Mouse (Mus musculus) embryonic facial prominence, embryonic 15.5 days (tissue): ENCODE measurements at regions not wholly inside any gene's neighbourhood (a gene's known extent, or its start where the extent isn't known, plus 50 kb on each side); places are given as distances from the start of the nearest gene placed in this dataset.

Experiments
- ATAC-seq: fragments of 200-750 bp; cut with Nextera tagmentation; 2 replicates; pipeline ENCODE4 v1.8.0; 2017; ENCODE audit warnings: low read depth, moderate TSS enrichment; ENCODE audit not compliant: insufficient number of reproducible peaks, low FRiP score, low TSS enrichment
- H3K27ac ChIP-seq: fragments of 300-500 bp; sonication (generic); replicated peaks from 2 replicates; pipeline ENCODE4 v1.5.1; 2015; ENCODE audit warnings: mild to moderate bottlenecking, inconsistent platforms
- H3K27me3 ChIP-seq: fragments of 300-500 bp; sonication (generic); 2 replicates; pipeline ENCODE4 v1.6.1; 2015; ENCODE audit warnings: inconsistent platforms
- H3K36me3 ChIP-seq: fragments of 300-500 bp; sonication (generic); 2 replicates; pipeline ENCODE4 v1.6.1; 2015; ENCODE audit warnings: mild to moderate bottlenecking, inconsistent platforms
- H3K4me1 ChIP-seq: fragments of 300-500 bp; sonication (generic); 2 replicates; pipeline ENCODE4 v1.6.1; 2015; ENCODE audit warnings: inconsistent platforms
- H3K4me2 ChIP-seq: fragments of 300-500 bp; sonication (generic); replicated peaks from 2 replicates; pipeline ENCODE4 v1.6.1; 2015; ENCODE audit warnings: mild to moderate bottlenecking, inconsistent platforms
- H3K4me3 ChIP-seq: fragments of 300-500 bp; sonication (generic); replicated peaks from 2 replicates; pipeline ENCODE4 v1.5.1; 2015; ENCODE audit warnings: mild to moderate bottlenecking, inconsistent platforms
- H3K9ac ChIP-seq: fragments of 300-500 bp; sonication (generic); 2 replicates; pipeline ENCODE4 v1.6.1; 2015; ENCODE audit warnings: inconsistent platforms
- H3K9me3 ChIP-seq: fragments of 300-500 bp; sonication (generic); replicated peaks from 2 replicates; pipeline ENCODE4 v1.6.1; 2016; ENCODE audit warnings: inconsistent platforms
- WGBS: fragments of 180-500 bp; shearing (Covaris S2); methylation state at CpG from one replicate; pipeline ENCODE4 v1.1.7; 2015; 5-methylcytosine and 5-hydroxymethylcytosine counted together

DNA sequence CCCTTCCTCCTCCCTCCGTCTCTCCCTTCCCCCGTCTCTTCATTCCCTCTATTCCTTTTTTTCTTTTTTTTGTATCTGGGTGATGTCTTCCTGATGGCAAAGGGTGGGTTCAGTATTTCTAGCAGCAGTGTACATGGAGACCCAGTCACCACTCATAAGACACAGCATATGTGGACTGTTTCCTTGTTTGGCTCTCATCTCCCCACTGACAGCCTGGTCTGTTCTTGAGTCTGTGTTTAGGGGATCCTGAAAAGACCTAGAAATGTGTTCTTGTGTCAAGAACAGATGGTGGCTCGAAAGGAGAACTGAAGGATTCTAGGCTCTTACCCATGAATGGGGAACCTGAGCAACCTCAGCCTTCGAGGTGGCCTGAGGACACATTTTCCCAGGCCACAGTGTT is 124.0 kb upstream of the Clnk start:
- Histone ChIP-seq H3K4me1 (no peaks in the 10 kb centered on the region), H3K9ac (no peak overlapping the region), H3K4me2 (no peak overlapping the region), H3K27ac (no peak overlapping the region), H3K36me3 (no peaks in the 10 kb centered on the region), H3K9me3 (no peaks in the 10 kb centered on the region), H3K27me3 (no peaks in the 10 kb centered on the region), H3K4me3 (no peak overlapping the region)
- WGBS = 74% methylated on average over 4 of the region's 4 CpGs
- no peak for ATAC-seq

DNA sequence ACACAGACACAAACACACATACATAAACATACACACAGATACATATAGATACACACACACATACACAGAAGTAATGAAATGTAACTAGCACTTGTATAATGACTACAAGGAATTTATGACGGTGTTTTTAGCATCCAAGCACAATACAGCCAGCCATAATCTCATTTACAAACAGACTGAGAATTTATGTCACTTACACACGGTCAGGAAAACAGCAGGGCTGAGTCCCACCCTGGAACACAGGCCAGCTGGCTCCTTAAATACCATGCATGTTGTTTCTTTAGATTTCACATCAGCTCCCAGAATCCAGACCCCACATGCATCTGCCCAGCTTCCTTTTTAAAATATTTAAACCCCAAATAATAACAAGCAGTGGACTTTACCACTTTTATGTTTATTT is 123.1 kb upstream of the Clnk start:
- no peak for ATAC-seq
- Histone ChIP-seq H3K4me3 (no peak overlapping the region), H3K27ac (no peak overlapping the region), H3K4me1 (no peaks in the 10 kb centered on the region), H3K27me3 (no peaks in the 10 kb centered on the region), H3K4me2 (no peak overlapping the region), H3K9ac (no peak overlapping the region), H3K9me3 (no peaks in the 10 kb centered on the region), H3K36me3 (no peaks in the 10 kb centered on the region)
- WGBS = 31% methylated on average over 2 of the region's 2 CpGs

- Histone ChIP-seq H3K4me3 (no peak overlapping the region), H3K27ac (no peak overlapping the region), H3K9me3 (no peaks in the 10 kb centered on the region), H3K9ac (no peak overlapping the region), H3K27me3 (no peaks in the 10 kb centered on the region), H3K4me2 (no peak overlapping the region), H3K36me3 (no peaks in the 10 kb centered on the region), H3K4me1 (no peaks in the 10 kb centered on the region)
- 74% methylated on average over 6 of the region's 6 CpGs for WGBS
- no peak for ATAC-seq
Measured at GRCm38 (mm10) chr5:38972397-38973159, 96.0 kb upstream of the Clnk start.

- H3K4me3 ChIP-seq = no peak overlapping the region
- no peak overlapping the region for H3K27ac ChIP-seq
- WGBS = 84% methylated on average over 4 of the region's 4 CpGs
- no peak overlapping the region for H3K4me2 ChIP-seq
- no peaks in the 10 kb centered on the region for H3K9me3 ChIP-seq
- H3K36me3 ChIP-seq = no peaks in the 10 kb centered on the region
- H3K9ac ChIP-seq = no peak overlapping the region
- no peak for ATAC-seq
- H3K4me1 ChIP-seq = no peaks in the 10 kb centered on the region
- H3K27me3 ChIP-seq = no peaks in the 10 kb centered on the region
Measured at GRCm38 (mm10) chr5:38970497-38970896, 93.9 kb upstream of the Clnk start.

DNA sequence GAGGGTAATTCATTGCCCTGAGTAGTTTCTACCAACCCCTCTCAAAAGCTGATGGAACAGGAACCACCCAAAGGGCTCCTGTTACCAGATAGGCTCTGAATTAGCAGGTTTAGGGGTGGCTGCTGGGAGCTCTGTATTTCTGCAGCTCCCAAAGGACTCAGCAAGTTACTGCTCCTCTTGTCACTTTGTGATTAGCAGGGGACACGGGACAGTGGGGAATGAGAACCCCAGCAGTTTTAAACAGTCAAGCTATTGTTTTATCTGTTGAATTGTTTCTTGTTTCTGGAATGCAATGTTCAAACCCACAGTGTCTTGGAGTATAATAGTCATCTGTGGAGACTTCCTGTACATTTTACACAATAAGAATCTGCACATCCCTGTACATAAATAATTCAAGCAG is 90.4 kb upstream of the Clnk start:
- no peaks in the 10 kb centered on the region for H3K9me3 ChIP-seq
- WGBS = 52% methylated on average over 1 of the region's 1 CpGs

DNA sequence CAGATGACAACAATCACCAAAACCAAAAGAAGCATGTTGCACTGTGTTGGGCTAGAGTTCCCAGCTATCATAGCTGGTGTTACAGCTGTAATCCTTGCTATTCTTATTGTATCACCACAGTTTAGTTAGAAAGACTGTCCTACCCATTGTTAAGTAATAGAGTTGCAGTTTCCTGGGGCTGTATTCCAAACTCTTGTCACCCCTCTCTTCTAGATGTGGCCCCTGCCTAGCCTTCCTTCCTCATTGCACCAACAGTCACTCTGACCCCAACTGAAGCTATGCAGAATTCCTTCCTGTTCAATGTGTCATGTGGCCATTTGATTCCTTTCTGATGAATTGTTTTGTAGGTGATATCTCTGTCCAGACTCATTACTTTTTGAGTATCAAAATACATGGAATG is 87.8 kb upstream of the Clnk start:
- Histone ChIP-seq H3K9ac (no peak overlapping the region), H3K36me3 (no peaks in the 10 kb centered on the region)

More for the DNA sequence above, 90.4 kb upstream of the Clnk start:
- Histone ChIP-seq H3K4me3 (no peak overlapping the region), H3K27ac (no peak overlapping the region), H3K27me3 (no peaks in the 10 kb centered on the region), H3K4me1 (no peaks in the 10 kb centered on the region), H3K9ac (no peak overlapping the region), H3K36me3 (no peaks in the 10 kb centered on the region), H3K4me2 (no peak overlapping the region)
- no peak for ATAC-seq

DNA sequence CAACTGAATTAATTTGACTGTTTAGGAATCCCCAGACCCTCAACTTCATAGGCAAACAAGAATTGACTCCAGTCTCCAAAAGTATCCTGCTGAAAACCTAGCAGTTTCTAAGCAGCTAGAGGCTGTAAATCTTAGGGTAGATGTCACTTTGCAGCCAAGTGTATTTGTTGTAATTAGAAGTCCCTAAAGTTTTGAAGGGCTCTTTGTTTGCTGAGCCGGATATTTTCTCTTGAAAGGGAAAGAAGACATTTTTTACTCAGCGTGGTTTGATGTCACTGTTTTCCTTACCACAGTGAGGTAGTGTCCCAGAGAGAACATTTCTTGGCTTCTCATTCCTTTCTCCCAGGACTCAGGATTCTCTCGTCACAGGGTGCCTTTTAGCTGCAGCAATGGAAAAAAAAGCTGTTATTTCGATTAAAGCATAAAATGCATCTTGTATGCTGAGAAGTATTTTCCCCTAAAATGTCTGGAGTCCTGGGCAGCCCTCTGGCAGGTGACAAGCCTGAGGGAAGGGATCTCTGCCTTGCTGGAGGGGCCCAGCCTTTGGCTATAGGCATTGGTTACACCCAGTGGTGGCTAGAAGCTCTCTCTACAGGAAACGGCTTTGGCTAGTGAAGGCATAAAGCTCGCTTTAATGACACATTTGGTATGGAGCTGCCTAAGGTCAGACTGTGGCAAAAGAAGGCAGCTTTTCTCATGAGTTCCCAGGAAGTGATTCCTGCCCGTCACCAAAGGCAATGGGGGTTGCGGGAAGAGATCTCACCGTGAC is 74.1 kb upstream of the Clnk start:
- Histone ChIP-seq H3K4me1 (no peaks in the 10 kb centered on the region), H3K4me2 (no peak overlapping the region), H3K27me3 (no peaks in the 10 kb centered on the region), H3K27ac (no peak overlapping the region), H3K36me3 (no peaks in the 10 kb centered on the region), H3K9ac (no peak overlapping the region), H3K4me3 (no peak overlapping the region), H3K9me3 (no peaks in the 10 kb centered on the region)
- WGBS = 50% methylated on average over 9 of the region's 9 CpGs
- ATAC-seq = no peak

More for the DNA sequence above, 87.8 kb upstream of the Clnk start:
- H3K4me1 ChIP-seq = no peaks in the 10 kb centered on the region
- H3K9me3 ChIP-seq = no peaks in the 10 kb centered on the region
- no peak for ATAC-seq
- H3K4me2 ChIP-seq = no peak overlapping the region
- no peak overlapping the region for H3K27ac ChIP-seq
- H3K4me3 ChIP-seq = no peak overlapping the region
- no peaks in the 10 kb centered on the region for H3K27me3 ChIP-seq

- Histone ChIP-seq H3K4me1 (no peaks in the 10 kb centered on the region), H3K9ac (no peak overlapping the region), H3K4me3 (no peak overlapping the region), H3K9me3 (no peaks in the 10 kb centered on the region), H3K27me3 (no peaks in the 10 kb centered on the region), H3K27ac (no peak overlapping the region), H3K4me2 (no peak overlapping the region), H3K36me3 (no peaks in the 10 kb centered on the region)
- 76% methylated on average over 5 of the region's 5 CpGs for WGBS
- ATAC-seq = no peak
Measured at GRCm38 (mm10) chr5:38945903-38946686, 69.5 kb upstream of the Clnk start.

GRCm38 (mm10) chr5:38932382-38933079 is 55.9 kb upstream of the Clnk start:
- no peak overlapping the region for H3K27ac ChIP-seq
- no peaks in the 10 kb centered on the region for H3K36me3 ChIP-seq
- no peak overlapping the region for H3K4me2 ChIP-seq
- no peaks in the 10 kb centered on the region for H3K9me3 ChIP-seq
- H3K9ac ChIP-seq = no peak overlapping the region
- H3K4me1 ChIP-seq = no peaks in the 10 kb centered on the region
- no peak for ATAC-seq
- WGBS = 68% methylated on average over 7 of the region's 7 CpGs
- H3K27me3 ChIP-seq = no peaks in the 10 kb centered on the region
- no peak overlapping the region for H3K4me3 ChIP-seq

GRCm38 (mm10) chr5:38927051-38927450 is 50.4 kb upstream of the Clnk start:
- Histone ChIP-seq H3K4me2 (no peak overlapping the region), H3K27ac (no peak overlapping the region), H3K4me3 (no peak overlapping the region), H3K9me3 (no peaks in the 10 kb centered on the region), H3K27me3 (no peaks in the 10 kb centered on the region), H3K4me1 (no peaks in the 10 kb centered on the region), H3K9ac (no peak overlapping the region), H3K36me3 (no peaks in the 10 kb centered on the region)
- no peak for ATAC-seq
- WGBS = 75% methylated on average over 3 of the region's 3 CpGs
